Mouse (Mus musculus) MEL (cell line): ENCODE results near the gene Fgfr2. TPM values are rescaled to one million over a fixed set of nuclear protein-coding genes. Genes with fewer than 3 reads are reported as not detected.

Source experiments
- DNase-seq: peaks from one replicate; pipeline ENCODE4 v3.0.0; 2011; ENCODE audit warnings: low read depth, low spot score
- H3K27ac ChIP-seq: 2 replicates; pipeline ENCODE4 v1.5.1; 2012; ENCODE audit warnings: low read depth, mild to moderate bottlenecking, control low read depth, low read length, moderate library complexity; ENCODE audit not compliant: control insufficient read depth
- H3K27me3 ChIP-seq, 2 experiments: fragments of 150-350 bp in 1 of 2; sonication (generic) in 1 of 2; 2 replicates each; pipeline ENCODE4 v1.6.1; 2012; ENCODE audit warnings: low read length in 2 of 2, mild to moderate bottlenecking in 2 of 2, improper control_type of control experiment in 1 of 2, moderate library complexity in 1 of 2; ENCODE audit not compliant: insufficient read depth in 2 of 2, control insufficient read depth in 1 of 2
- H3K36me3 ChIP-seq, 2 experiments: 2 replicates each; pipeline ENCODE4 v1.6.1; 2012 to 2014; ENCODE audit warnings: low read length in 2 of 2, improper control_type of control experiment in 1 of 2, inconsistent platforms in 1 of 2, mild to moderate bottlenecking in 1 of 2; ENCODE audit not compliant: insufficient read depth in 2 of 2, control insufficient read depth in 1 of 2
- H3K4me1 ChIP-seq, 2 experiments: fragments of 150-350 bp in 1 of 2; sonication (generic) in 1 of 2; 2 replicates each; pipeline ENCODE4 v1.6.1; 2012; ENCODE audit warnings: low read length in 2 of 2, improper control_type of control experiment in 1 of 2, mild to moderate bottlenecking in 1 of 2; ENCODE audit not compliant: insufficient read depth in 2 of 2, control insufficient read depth in 1 of 2
- H3K4me3 ChIP-seq, 2 experiments: fragments of 150-350 bp in 1 of 2; sonication (generic) in 1 of 2; 2 replicates each; pipeline ENCODE4 v1.5.1; 2012; ENCODE audit warnings: low read depth in 2 of 2, low read length in 2 of 2, mild to moderate bottlenecking in 2 of 2, moderate library complexity in 2 of 2, control low read depth in 1 of 2, improper control_type of control experiment in 1 of 2; ENCODE audit not compliant: control insufficient read depth in 1 of 2, insufficient read depth in 1 of 2
- H3K79me2 ChIP-seq: 2 replicates; pipeline ENCODE4 v1.6.1; 2012; ENCODE audit warnings: mild to moderate bottlenecking, low read length, moderate library complexity; ENCODE audit not compliant: control insufficient read depth, poor library complexity, insufficient read depth
- H3K9ac ChIP-seq: 2 replicates; pipeline ENCODE4 v1.6.1; 2012; ENCODE audit warnings: low read depth, mild to moderate bottlenecking, control low read depth, low read length, moderate library complexity; ENCODE audit not compliant: control insufficient read depth, poor library complexity, severe bottlenecking
- H3K9me3 ChIP-seq: fragments of 150-350 bp; sonication (generic); replicated peaks from 2 replicates; pipeline ENCODE4 v1.6.1; 2012; ENCODE audit warnings: mild to moderate bottlenecking, low read length, improper control_type of control experiment, moderate library complexity; ENCODE audit not compliant: insufficient read depth
- BHLHE40 ChIP-seq: IDR thresholded peaks from 2 replicates; pipeline ENCODE4 v1.6.1; 2012; ENCODE audit warnings: low read depth, mild to moderate bottlenecking, inconsistent platforms, low read length, improper control_type of control experiment, borderline replicate concordance
- CHD1 ChIP-seq: IDR thresholded peaks from 2 replicates; pipeline ENCODE4 v1.6.1; 2012; ENCODE audit warnings: low read depth, mild to moderate bottlenecking, inconsistent platforms, low read length, improper control_type of control experiment
- CHD2 ChIP-seq: IDR thresholded peaks from 2 replicates; pipeline ENCODE4 v1.6.1; 2011; ENCODE audit warnings: low read length, improper control_type of control experiment
- CTCF ChIP-seq, 3 experiments: IDR thresholded peaks in 2 of 3; conservative IDR thresholded peaks in 1 of 3; 2 replicates each; pipeline ENCODE4 v1.5.1; 2011 to 2012; ENCODE audit warnings: low read length in 3 of 3, low read depth in 2 of 3, mild to moderate bottlenecking in 2 of 3, improper control_type of control experiment in 1 of 3, inconsistent platforms in 1 of 3, mixed read lengths in 1 of 3, moderate library complexity in 1 of 3; ENCODE audit not compliant: control insufficient read depth in 1 of 3, insufficient read depth in 1 of 3, poor library complexity in 1 of 3, severe bottlenecking in 1 of 3
- E2F4 ChIP-seq: IDR thresholded peaks from 2 replicates; pipeline ENCODE4 v1.6.1; 2011; ENCODE audit warnings: low read depth, low read length, improper control_type of control experiment, borderline replicate concordance
- EP300 ChIP-seq, 2 experiments: IDR thresholded peaks; 2 replicates each; pipeline ENCODE4 v1.6.1; 2011; ENCODE audit warnings: improper control_type of control experiment in 2 of 2, low read length in 2 of 2, low read depth in 1 of 2, mild to moderate bottlenecking in 1 of 2
- GATA1 ChIP-seq: IDR thresholded peaks from 2 replicates; pipeline ENCODE4 v1.6.1; 2011; ENCODE audit warnings: low read depth, low read length, improper control_type of control experiment
- KAT2A ChIP-seq: conservative IDR thresholded peaks from 2 replicates; pipeline ENCODE4 v1.6.1; 2012; ENCODE audit warnings: low read depth, low read length, improper control_type of control experiment, inconsistent platforms
- MAX ChIP-seq: IDR thresholded peaks from 2 replicates; pipeline ENCODE4 v1.6.1; 2011; ENCODE audit warnings: low read length, improper control_type of control experiment
- MXI1 ChIP-seq: IDR thresholded peaks from 2 replicates; pipeline ENCODE4 v1.6.1; 2011; ENCODE audit warnings: mild to moderate bottlenecking, low read depth, low read length, improper control_type of control experiment
- MYB ChIP-seq: IDR thresholded peaks from 2 replicates; pipeline ENCODE4 v1.6.1; 2011; ENCODE audit warnings: mild to moderate bottlenecking, low read depth, low read length, improper control_type of control experiment
- NRF1 ChIP-seq: IDR thresholded peaks from 2 replicates; pipeline ENCODE4 v1.6.1; 2014; ENCODE audit warnings: low read depth, mild to moderate bottlenecking, inconsistent platforms, low read length, improper control_type of control experiment, moderate library complexity; ENCODE audit not compliant: poor library complexity, insufficient read depth, severe bottlenecking
- POLR2A ChIP-seq, 2 experiments: IDR thresholded peaks; 2 replicates each; pipeline ENCODE4 v1.6.1; 2011 to 2012; ENCODE audit warnings: low read length in 2 of 2, mild to moderate bottlenecking in 2 of 2, control low read depth in 1 of 2, improper control_type of control experiment in 1 of 2, low read depth in 1 of 2, moderate library complexity in 1 of 2; ENCODE audit not compliant: control insufficient read depth in 1 of 2, insufficient read depth in 1 of 2, poor library complexity in 1 of 2
- POLR2AphosphoS2 ChIP-seq: IDR thresholded peaks from 2 replicates; pipeline ENCODE4 v1.6.1; 2011; ENCODE audit warnings: low read length, improper control_type of control experiment
- RCOR1 ChIP-seq: IDR thresholded peaks from 2 replicates; pipeline ENCODE4 v1.6.1; 2012; ENCODE audit warnings: low read depth, mild to moderate bottlenecking, inconsistent platforms, low read length, improper control_type of control experiment
- SIN3A ChIP-seq: IDR thresholded peaks from 2 replicates; pipeline ENCODE4 v1.6.1; 2012; ENCODE audit warnings: low read length, improper control_type of control experiment, inconsistent platforms
- SMC3 ChIP-seq: IDR thresholded peaks from 2 replicates; pipeline ENCODE4 v1.6.1; 2011; ENCODE audit warnings: low read depth, low read length, improper control_type of control experiment
- TAL1 ChIP-seq: IDR thresholded peaks from 2 replicates; pipeline ENCODE4 v1.6.1; 2012; ENCODE audit warnings: mild to moderate bottlenecking, inconsistent platforms, low read length, moderate library complexity, mixed read lengths
- TBP ChIP-seq: IDR thresholded peaks from 2 replicates; pipeline ENCODE4 v1.8.0; 2011; ENCODE audit warnings: low read depth, low read length, improper control_type of control experiment
- TCF12 ChIP-seq: IDR thresholded peaks from 2 replicates; pipeline ENCODE4 v1.6.1; 2014; ENCODE audit warnings: low read depth, mild to moderate bottlenecking, inconsistent platforms, low read length, improper control_type of control experiment, moderate library complexity
- UBTF ChIP-seq: IDR thresholded peaks from 2 replicates; pipeline ENCODE4 v1.6.1; 2012; ENCODE audit warnings: low read depth, mild to moderate bottlenecking, inconsistent platforms, low read length, improper control_type of control experiment, moderate library complexity, borderline replicate concordance; ENCODE audit not compliant: insufficient read depth
- USF1 ChIP-seq: IDR thresholded peaks from 2 replicates; pipeline ENCODE4 v1.6.1; 2014; ENCODE audit warnings: low read depth, mild to moderate bottlenecking, inconsistent platforms, low read length, improper control_type of control experiment, moderate library complexity
- ZC3H11A ChIP-seq: IDR thresholded peaks from 2 replicates; pipeline ENCODE4 v1.6.1; 2012; ENCODE audit warnings: low read depth, mild to moderate bottlenecking, inconsistent platforms, low read length, improper control_type of control experiment
- ZMIZ1 ChIP-seq: IDR thresholded peaks from 2 replicates; pipeline ENCODE4 v1.6.1; 2012; ENCODE audit warnings: low read depth, mild to moderate bottlenecking, inconsistent platforms, low read length, improper control_type of control experiment, moderate library complexity
- polyA plus RNA-seq, 2 experiments: library from polyadenylated mRNA; stranded (reverse) in 1 of 2; unstranded in 1 of 2; fragments of >175 nt in 1 of 2; fragments of >200 nt in 1 of 2; gene quantifications; 2 replicates each; pipeline versions ENCODE4 v1.2.1 to v1.2.4; 2012; ENCODE audit warnings: low replicate concordance in 2 of 2, low read depth in 1 of 2; ENCODE audit not compliant: insufficient read length in 2 of 2, insufficient read depth in 1 of 2, missing spikeins in 1 of 2
- total RNA-seq: library from RNA; depleted of rRNA; stranded (reverse); fragments of 300-350 nt; gene quantifications from 2 replicates; pipeline ENCODE4 v1.2.3, GENCODE M21; 2012

Gene Fgfr2
- total and polyA plus RNA-seq, 3 experiments: not detected

- H3K27ac ChIP-seq: peak overlapping the region; percentile 99
- H3K9me3 ChIP-seq: no peaks in the 10 kb centered on the region
- peaks cover 4 to 83% of the 10 kb centered on the region in 2 experiments; a peak in 3 of 4 replicates for H3K36me3 ChIP-seq
- H3K79me2 ChIP-seq: peaks cover 55% of the 10 kb centered on the region
- H3K27me3 ChIP-seq: no peaks in the 10 kb centered on the region
- peak overlapping the region; percentile 51 to 76 for H3K4me3 ChIP-seq
- TF ChIP-seq BHLHE40 (no peak), TCF12 (no peak), MXI1 (no peak), MAX (no peak), POLR2AphosphoS2 (no peak), SIN3A (no peak), KAT2A (no peak), E2F4 (no peak), CHD1 (no peak), CHD2 (no peak), ZC3H11A (no peak), EP300 (IDR thresholded peaks at IDR 0.05; ENCODE audit: low read depth in 1 of 2, low read length in 2 of 2) (no peak), TBP (no peak), TAL1 (no peak)
- H3K9ac ChIP-seq: peak overlapping the region; percentile 93
- peaks cover 13 to 81% of the 10 kb centered on the region in 2 experiments for H3K4me1 ChIP-seq
- peak; percentile 57 for DNase-seq
Measured at GRCm38 (mm10) chr7:132393582-132394175, 729.5 kb downstream of the Fgfr2 start.

GRCm38 (mm10) chr7:132393014-132393406 is 730.1 kb downstream of the Fgfr2 start:
- H3K27ac ChIP-seq: peak overlapping the region; percentile 99
- peak overlapping the region; percentile 51 to 76 for H3K4me3 ChIP-seq
- H3K9ac ChIP-seq: peak overlapping the region; percentile 93
- TF ChIP-seq TBP (peak; percentile 97), GATA1 (peak; percentile 46), UBTF (no peak), CHD1 (no peak), CTCF (IDR thresholded peaks at IDR 0.05 in 2 of 3, conservative IDR thresholded peaks at IDR 0.05 in 1 of 3; ENCODE audit: control insufficient read depth in 1 of 3, insufficient read depth in 1 of 3, low read depth in 2 of 3, low read length in 3 of 3, poor library complexity in 1 of 3, severe bottlenecking in 1 of 3) (no peak), POLR2AphosphoS2 (no peak), TCF12 (no peak), POLR2A (IDR thresholded peaks at IDR 0.05; ENCODE audit: control insufficient read depth in 1 of 2, insufficient read depth in 1 of 2, low read depth in 1 of 2, low read length in 2 of 2, poor library complexity in 1 of 2) (peak; percentile 23 to 84; a peak in 3 of 4 replicates), SMC3 (no peak), MYB (no peak), USF1 (no peak), RCOR1 (no peak), ZMIZ1 (no peak), NRF1 (no peak), TAL1 (no peak)
- H3K27me3 ChIP-seq: no peaks in the 10 kb centered on the region
- peaks cover 15 to 81% of the 10 kb centered on the region in 2 experiments for H3K4me1 ChIP-seq
- DNase-seq: peak; percentile 91
- peaks cover 58% of the 10 kb centered on the region for H3K79me2 ChIP-seq
- no peaks in the 10 kb centered on the region for H3K9me3 ChIP-seq
- H3K36me3 ChIP-seq: peaks cover 4 to 82% of the 10 kb centered on the region in 2 experiments; a peak in 3 of 4 replicates
